Mouse (Mus musculus): Measurements from ENCODE around the gene Prickle2. TPM values are rescaled to one million over a fixed set of nuclear protein-coding genes. Genes with fewer than 3 reads are reported as not detected.

Gene Prickle2
- total RNA-seq, 2 experiments from 2014 or later, result 1.6 to 1.9 TPM

DNA sequence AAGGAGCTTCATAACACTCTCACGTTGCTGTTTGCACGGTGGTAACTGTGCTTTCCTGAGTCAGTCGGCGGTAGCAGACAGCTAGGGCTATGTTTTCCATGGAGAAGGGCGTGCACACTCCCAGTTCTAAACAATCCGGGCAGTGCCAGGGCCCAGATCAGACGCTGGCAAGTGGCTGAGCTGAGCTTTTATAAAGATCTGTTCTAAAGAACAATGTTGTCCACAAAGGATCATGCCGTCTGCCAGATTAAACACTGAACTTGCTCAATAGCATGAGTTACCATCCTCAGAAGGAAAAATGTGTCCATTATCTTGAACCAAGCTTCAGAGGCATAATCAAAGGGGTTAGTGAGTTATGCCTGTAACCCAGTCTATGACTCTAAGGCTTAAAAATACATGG, 300.4 kb downstream of the Prickle2 start:
- intact Hi-C loops (cut with DNase I), result no loop called here

DNA sequence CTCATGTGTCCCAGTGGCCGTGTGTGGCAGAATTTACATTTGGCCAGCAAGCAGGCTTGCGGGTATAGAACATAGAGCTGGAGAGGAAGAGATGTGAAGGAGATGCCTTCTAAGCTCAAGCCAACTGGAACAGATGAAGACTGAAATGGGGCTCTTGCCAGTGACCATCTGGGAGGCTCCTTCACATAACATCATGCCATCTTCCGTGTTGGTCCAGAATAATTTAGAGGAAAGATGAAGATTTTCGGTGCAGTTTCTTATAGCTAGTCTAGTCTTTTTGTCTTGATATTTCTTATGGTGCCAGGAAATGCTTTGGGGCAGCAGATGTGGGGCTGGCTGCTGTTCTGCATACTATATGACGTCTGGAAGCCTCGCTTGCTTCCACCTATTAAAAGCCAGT, 308.1 kb downstream of the Prickle2 start:
- intact Hi-C loops (cut with DNase I), result no loop called here
- DNase-seq, result no peak

More for the DNA sequence above, 300.4 kb downstream of the Prickle2 start:
- no peak for DNase-seq

DNA sequence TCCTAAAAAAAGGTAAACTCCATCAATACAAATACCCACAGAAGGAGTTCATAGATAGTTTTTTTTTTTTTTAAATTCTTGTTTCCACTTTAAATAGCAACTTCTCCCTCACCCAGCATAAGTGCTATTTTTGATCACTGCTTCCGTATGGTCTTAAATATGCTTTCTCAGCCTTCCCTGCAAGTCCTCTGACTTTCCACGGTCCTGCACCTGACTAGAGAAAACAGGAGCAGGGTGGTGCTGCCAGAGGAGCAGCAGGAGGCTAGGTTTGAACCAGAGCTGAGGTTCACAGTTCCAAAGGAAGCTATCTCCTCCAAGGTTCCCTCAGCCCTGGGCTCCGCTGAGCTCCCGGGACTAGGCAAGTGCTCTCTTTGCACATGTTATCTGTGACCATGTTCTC, 310.4 kb downstream of the Prickle2 start:
- DNase-seq, result no peak
- intact Hi-C loops (cut with DNase I), result no loop called here

DNA sequence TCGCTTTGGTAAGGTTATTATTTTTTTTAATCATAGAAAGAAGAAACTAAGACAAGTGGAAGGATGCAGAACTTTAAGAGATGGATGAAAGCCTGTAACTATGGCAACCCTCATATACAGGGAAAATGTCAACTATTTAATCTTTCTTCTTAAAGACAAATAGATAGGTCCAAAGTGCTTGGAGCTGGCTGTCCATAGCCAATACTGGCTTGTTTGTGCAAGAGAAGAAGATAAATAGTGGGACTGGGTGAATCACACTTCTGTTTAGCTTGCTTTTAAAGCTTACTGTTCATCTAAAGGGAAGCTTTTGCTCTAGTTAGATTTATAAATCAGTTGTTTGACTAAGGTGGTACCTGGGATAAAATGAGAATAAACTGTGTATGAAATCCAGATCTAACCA, 310.8 kb downstream of the Prickle2 start:
- intact Hi-C loops (cut with DNase I), result no loop called here
- DNase-seq, result no peak

DNA sequence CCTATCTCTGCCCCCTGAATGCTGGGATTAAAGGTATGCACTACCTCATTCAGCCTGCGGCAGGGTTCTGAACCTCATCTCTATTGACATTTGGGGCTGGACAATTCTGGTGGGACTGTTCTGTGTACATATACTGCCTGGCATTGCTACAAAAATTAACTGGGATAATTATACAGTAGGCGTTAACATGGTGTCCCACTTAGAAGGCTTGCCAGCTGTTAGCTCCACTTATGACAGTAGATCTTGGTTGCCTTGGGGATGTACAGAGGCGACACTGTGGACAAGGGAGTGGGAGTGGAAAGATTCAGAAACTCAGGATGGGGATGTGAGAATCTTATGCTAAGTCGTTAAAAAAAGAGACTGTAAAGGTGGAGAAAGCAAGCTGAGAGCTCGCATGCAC, 311.3 kb downstream of the Prickle2 start:
- no peak for DNase-seq
- intact Hi-C loops (cut with DNase I), result no loop called here

DNA sequence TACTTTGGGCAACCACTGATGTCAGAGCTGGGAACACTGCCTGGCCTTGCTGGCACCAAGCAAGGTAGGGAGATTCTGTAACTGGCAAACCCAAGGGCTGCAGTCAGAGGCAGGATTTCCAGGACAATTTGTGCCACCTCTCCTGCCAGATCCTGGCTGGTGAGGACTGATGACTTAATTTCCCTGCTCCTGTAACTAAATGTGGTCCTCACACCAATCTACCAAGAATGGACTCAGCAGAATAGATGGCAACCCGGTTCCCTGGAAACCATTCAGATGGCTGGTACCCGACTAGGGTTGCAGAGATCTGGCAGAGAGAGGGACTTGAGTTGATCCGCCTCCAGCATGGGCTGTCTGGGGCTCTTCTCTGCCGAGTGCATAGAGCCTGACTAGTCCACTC, 315.6 kb downstream of the Prickle2 start:
- peak; percentile 60 to 61 for DNase-seq
- intact Hi-C loops (cut with DNase I), result no loop called here

DNA sequence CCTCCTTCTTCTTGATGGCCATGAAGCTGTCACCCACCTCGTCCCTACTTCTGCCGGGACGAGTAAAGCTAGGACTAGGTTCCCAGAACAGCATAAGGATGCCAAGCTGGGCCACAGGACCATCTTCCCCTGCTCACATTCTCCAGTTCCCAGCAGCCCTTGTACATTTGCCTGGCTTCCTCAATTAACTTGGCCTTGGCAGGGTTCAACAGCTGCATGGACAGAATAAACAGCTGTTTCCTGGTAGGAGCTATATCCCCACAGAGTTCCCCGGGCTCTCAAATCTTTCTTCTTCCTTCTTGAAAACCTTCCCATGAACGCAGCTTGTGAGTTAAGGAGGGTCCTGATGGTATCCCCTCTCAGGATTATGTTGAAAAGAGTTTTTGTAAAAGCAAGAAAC, 317.3 kb downstream of the Prickle2 start:
- intact Hi-C loops (cut with DNase I), result no loop called here
- no peak for DNase-seq

DNA sequence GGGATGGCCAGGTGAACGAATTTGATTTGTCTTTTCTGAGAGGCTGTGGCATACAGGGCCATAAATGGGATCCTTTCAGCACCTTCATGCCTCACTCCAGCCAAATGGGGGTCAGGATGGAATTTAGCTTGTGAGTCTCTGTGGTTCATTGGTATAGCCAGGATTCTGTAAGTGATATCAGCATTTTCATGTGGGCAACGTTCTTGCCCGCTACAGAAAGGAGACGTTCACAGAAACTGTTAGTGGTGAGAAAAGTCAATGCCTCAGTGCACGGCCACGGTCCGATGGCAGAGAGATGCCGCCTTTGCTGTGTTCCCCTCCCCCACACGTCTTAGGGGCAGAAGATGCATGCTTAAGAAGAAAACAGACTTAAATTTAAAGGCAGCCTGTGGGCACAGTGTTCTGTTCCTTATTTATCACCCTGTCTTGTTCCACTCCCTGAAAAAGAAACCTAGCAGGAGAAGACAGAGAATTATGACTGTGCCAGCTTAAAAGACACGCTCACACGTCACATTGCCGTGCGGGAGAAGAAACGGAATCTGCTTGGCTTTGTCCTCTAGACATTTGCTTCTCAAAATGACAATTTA, 322.7 kb downstream of the Prickle2 start:
- no peak for DNase-seq
- intact Hi-C loops (cut with DNase I), result no loop called here

DNA sequence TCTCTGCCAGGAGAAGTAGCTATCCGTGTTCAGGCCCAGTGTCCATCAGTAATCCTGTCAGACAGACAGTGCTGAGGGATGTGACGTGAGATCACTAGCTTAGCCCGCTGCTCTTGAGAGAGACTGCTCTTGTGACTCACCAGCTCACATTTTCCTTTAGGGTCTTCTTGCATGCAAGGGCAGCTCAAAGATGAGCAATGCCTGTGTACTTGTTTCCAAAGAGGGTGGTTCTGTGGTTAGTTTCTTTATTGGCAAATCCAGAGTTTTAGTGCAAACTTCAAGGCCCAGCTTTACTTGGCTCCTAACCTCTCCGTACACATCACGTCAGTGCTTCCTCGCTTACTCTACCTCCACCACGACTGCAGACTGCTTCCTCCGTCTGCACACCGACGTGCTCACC, 324.9 kb downstream of the Prickle2 start:
- intact Hi-C loops (cut with DNase I), result no loop called here
- no peak for DNase-seq

DNA sequence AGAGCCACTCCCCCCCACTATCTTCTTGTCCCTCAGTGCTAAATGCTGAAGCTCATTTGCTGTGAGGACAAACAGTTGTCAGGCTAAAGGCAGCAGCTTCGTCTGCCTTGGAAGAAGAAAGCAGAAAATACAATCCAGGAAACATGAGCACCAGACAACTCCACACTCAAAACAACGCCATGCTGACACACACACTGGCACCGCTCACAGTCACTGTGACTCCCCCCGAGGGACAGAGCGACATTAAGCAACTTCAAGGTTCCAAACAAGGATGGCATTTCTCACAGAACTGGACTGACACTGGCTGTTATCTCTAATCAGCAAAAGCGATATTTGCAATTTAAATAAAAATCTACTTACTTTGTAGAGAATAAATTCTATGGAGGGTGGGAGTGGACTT, 331.1 kb downstream of the Prickle2 start:
- intact Hi-C loops (cut with DNase I), result no loop called here

DNA sequence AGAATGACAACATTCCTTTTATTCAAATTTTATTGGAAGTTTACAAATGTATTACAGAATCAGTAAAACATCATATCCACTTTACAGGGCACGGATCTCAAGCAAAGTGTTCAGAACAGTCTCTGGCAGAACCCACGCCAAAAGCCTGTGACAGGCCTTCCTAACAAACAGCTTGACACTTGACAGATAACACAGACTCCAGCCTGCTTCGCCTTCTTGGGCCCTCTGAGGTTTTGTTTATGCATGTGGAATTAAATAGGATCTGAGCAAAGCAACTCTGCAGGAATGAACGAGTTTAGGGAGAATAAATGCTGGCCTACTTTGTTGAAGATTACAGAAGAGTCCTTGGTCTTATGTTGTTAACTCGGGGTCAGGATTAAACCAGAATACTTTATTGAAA, 335.1 kb downstream of the Prickle2 start:
- intact Hi-C loops (cut with DNase I), result no loop called here
- DNase-seq, result no peak

More for the DNA sequence above, 331.1 kb downstream of the Prickle2 start:
- no peak for DNase-seq

DNA sequence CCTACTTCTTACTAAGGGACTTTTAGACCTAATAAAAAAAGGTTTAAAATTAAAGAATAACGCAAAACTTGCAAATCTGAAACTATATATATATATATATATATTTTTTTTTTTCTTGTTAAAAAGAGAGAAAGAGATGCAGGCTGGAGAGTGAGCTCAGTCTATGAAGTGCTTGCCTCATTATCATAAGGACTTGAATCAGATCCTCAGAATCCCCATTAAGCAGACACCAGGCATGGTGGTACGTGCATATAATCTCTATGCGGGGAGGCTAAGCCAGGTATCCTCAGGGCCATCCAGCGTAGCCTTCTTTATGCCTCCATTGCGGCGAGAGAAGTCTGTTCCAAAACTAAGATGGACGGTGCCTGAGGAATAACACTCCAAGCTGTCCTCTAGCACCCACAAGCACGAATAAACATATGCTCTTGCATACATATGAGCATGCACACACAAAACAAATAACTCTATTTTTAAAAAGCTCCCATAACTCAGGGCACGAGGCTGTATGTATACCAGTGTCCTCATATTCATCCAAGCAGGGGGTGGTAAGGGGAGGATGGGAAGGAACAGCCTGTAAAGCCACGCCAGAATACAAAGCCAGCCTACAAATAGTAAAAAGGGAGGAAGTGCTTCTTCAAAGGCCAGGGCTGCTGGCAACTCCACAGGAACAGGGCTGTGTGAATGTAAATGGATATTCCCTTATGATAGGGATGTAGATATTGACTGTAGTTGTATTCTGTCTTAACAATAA, 358.5 kb downstream of the Prickle2 start:
- intact Hi-C loops (cut with DNase I), result no loop called here
- DNase-seq, result no peak

DNA sequence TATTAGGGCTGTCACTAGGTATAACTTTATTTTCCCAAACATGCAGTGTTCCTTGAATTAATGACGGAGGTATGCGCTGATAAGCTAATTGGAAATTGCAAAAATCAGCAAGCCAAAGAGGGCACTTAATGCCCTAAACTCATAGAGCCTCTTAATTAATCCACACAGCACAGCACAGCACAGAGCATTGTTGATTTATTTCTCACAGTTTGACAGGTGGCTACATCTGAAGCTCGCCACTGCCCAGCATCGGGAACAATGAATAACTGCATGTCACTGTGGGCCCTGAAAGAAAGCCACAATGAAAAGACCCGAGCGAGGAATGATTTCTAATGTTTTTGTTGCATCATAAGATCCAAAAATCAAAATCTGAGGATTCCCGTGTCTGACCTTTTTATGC, 359.2 kb downstream of the Prickle2 start:
- intact Hi-C loops (cut with DNase I), result no loop called here
- no peak for DNase-seq

DNA sequence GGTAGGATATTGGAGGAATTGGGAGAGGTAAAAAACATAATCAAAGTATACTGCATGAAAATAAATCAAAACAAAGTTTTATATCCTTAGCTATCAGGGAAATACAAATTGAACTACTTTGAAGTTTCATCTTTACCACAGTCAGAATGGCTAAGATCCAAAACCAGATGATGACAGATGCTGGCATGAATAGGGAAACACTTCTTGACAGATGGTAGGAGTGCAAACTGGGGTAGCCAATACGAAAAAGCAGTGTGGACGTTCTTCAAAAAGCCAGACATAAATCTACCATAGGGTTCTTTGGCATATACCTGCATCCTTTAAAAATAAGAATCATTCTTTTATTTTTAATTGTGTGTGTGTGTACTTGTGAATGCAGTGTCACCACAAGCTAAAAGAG, 360.8 kb downstream of the Prickle2 start:
- DNase-seq, result no peak
- intact Hi-C loops (cut with DNase I), result no loop called here

DNA sequence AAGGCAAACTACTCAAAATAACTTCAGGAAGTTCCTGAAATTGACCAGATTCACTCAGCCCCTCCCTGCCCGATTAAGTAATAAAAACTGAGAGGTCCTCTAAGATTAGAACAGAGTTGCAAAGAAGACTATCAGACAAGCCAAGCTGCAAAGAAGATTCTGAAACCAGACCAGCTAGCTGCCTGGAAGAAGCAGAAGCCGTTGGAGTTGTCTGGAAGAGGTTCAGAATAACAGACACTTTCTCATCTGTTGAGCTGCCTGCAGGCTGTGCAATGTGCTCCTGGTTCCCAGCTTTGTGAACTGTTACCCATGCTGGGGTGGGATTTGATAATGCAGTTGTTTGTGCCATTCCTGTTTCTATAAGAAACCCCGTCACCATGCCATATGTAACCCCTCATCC, 361.4 kb downstream of the Prickle2 start:
- DNase-seq, result no peak
- intact Hi-C loops (cut with DNase I), result no loop called here

Other genes with a start within 250 kb of the Prickle2 start
- under 1 TPM in 1 of 2 experiments, not detected in 1; 0.12 TPM for gene A730049H05Rik, start 110.3 kb upstream of the Prickle2 start, total RNA-seq (2021)
- gene Gm15737, start 163.2 kb upstream of the Prickle2 start, total RNA-seq (2021), result under 1 TPM; 0.51 to 0.76 TPM
- gene Adamts9, start 237.3 kb upstream of the Prickle2 start, total RNA-seq (2021), result 1 to 10 TPM; 6.2 to 7.6 TPM